Mouse (Mus musculus): ENCODE results near the gene Hoxc13.

DNA sequence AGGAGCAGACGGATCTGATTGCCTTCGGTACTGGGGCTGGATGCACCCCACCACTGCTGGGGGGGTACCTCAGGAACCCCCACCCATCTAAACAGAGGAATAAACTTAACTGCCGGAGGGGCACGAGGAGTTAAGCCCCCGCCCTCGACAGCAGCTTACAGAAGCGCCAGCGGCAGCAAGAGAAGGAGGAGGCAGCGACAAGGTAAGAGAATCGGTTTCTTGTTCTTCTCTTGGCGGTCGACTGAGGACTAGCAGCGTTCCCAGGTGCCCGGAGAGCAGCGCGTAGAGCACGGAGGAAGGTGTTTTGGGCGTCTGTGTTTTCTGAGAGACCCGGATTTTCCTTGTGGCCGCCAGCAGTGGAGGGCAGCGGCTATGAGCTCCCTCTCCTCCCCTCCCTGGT, 51.4 kb downstream of the Hoxc13 start:
- TF ChIP-seq GATA1 (IDR thresholded peaks at IDR 0.05; ENCODE audit: borderline replicate concordance, low read length) (no peak), FLI1 (IDR thresholded peaks at IDR 0.05; ENCODE audit: low read length) (no peak)

All from megakaryocyte, embryonic 14.5 days (primary cell).